Mouse (Mus musculus) testis, adult 2 months (tissue): Measurements from ENCODE around the gene Doc2b. TPM values are rescaled to one million over a fixed set of nuclear protein-coding genes. Genes with fewer than 3 reads are reported as not detected.

ENCODE experiments used
- H3K27ac ChIP-seq: fragments of 200-500 bp; 2 replicates; pipeline ENCODE4 v1.5.1; 2012; ENCODE audit warnings: low read depth, low read length; ENCODE audit not compliant: control insufficient read depth, insufficient read depth
- H3K27me3 ChIP-seq: fragments of 200-500 bp; 2 replicates; pipeline ENCODE4 v1.6.1; 2012; ENCODE audit warnings: mild to moderate bottlenecking, low read length, moderate library complexity; ENCODE audit not compliant: control insufficient read depth, insufficient read depth
- H3K36me3 ChIP-seq: fragments of 200-500 bp; 2 replicates; pipeline ENCODE4 v1.6.1; 2012; ENCODE audit warnings: mild to moderate bottlenecking, low read length; ENCODE audit not compliant: control insufficient read depth, insufficient read depth
- H3K4me1 ChIP-seq: fragments of 200-500 bp; 2 replicates; pipeline ENCODE4 v1.6.1; 2012; ENCODE audit warnings: low read length; ENCODE audit not compliant: control insufficient read depth, insufficient read depth
- H3K4me3 ChIP-seq: fragments of 200-500 bp; 2 replicates; pipeline ENCODE4 v1.5.1; 2012; ENCODE audit warnings: low read depth, mild to moderate bottlenecking, low read length, moderate library complexity, mixed read lengths; ENCODE audit not compliant: control insufficient read depth
- CTCF ChIP-seq: fragments of 200-500 bp; IDR thresholded peaks from 2 replicates; pipeline ENCODE4 v1.5.1; 2012; ENCODE audit warnings: low read depth, mild to moderate bottlenecking, inconsistent platforms, low read length, moderate library complexity; ENCODE audit not compliant: control insufficient read depth, insufficient read depth, insufficient replicate concordance
- POLR2A ChIP-seq: fragments of 200-500 bp; IDR thresholded peaks from 2 replicates; pipeline ENCODE4 v1.6.1; 2012; ENCODE audit warnings: low read depth, mild to moderate bottlenecking, inconsistent platforms, low read length, moderate library complexity; ENCODE audit not compliant: control insufficient read depth
- polyA plus RNA-seq: library from polyadenylated mRNA; depleted of rRNA; stranded (reverse); fragments of >200 nt; gene quantifications from 2 replicates; pipeline ENCODE4 v1.2.3, GENCODE M21; 2012

Gene Doc2b
- polyA plus RNA-seq, 1 experiment = 0.78 TPM

DNA sequence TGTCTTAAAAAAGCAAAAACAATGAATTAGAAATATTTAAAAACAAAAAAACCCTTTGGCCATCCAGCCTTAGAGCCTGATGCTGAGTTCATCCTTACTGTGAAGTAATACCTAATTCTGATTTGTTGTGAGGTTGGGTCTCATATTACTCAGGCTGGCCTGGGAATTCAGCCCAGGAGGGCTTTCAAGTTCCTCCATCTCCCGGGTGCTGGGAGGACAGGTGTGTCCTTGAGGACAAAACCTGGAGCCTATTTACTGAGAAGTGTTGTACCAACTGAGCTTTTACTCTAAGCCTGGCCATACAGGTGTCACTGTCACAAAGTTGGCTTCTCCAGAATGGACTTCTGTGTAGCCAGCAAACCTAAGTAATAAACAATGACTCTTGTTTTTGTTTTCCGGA lies 28.8 kb downstream of the Doc2b start:
- Histone ChIP-seq H3K27ac (no peak overlapping the region), H3K4me1 (no peaks in the 10 kb centered on the region; the same call in 1 of the 2 replicates), H3K4me3 (no peak overlapping the region), H3K36me3 (no peaks in the 10 kb centered on the region), H3K27me3 (no peaks in the 10 kb centered on the region)
- TF ChIP-seq CTCF (no peak), POLR2A (no peak)

DNA sequence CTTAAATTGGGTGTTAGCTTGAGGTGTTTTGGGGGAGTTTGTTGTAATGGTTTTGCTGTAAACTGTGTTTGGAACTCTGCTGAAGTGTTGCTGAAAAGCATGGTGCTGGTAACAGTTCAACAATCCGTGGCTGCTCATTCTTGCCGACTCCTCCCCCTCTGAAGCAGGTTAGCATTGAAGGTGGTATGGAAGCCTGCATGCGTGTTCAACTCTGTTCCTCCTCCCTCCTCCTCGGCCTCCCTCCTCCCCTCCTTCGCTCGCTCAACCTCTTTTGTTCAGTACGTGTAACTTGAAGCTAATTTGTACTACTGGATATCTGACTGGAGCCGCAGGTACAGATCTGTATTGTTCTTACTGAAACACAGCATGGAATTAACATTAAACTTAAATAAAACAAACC lies 30.7 kb downstream of the Doc2b start:
- Histone ChIP-seq H3K27me3 (no peaks in the 10 kb centered on the region), H3K27ac (no peak overlapping the region), H3K4me3 (no peak overlapping the region), H3K4me1 (no peaks in the 10 kb centered on the region; the same call in 1 of the 2 replicates), H3K36me3 (no peaks in the 10 kb centered on the region)
- TF ChIP-seq CTCF = no peak
- TF ChIP-seq POLR2A = no peak

DNA sequence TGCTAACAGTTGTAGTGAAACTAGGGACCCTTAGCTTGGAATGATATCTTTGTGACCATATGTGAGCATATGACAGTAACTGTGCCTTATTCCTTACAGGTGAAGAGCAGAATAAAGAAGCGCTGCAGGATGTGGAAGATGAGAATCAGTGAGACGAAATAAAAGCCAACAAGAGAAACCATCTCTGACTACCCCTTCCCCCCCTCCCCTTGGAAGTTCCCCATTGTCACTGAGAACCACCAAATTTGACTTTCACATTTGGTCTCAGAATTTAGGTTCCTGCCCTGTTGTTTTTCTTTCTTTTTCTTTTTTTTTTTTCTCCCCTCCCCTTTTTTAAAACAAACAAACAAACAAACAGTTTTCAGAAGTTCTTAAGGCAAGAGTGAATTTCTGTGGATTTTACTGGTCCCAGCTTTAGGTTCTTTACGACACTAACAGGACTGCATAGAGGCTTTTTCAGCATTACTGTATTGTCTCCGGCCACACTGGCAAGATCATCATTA lies 31.3 kb downstream of the Doc2b start:
- no peaks in the 10 kb centered on the region for H3K36me3 ChIP-seq
- no peaks in the 10 kb centered on the region; the same call in 1 of the 2 replicates for H3K4me1 ChIP-seq
- no peak for TF ChIP-seq POLR2A
- no peak for TF ChIP-seq CTCF

DNA sequence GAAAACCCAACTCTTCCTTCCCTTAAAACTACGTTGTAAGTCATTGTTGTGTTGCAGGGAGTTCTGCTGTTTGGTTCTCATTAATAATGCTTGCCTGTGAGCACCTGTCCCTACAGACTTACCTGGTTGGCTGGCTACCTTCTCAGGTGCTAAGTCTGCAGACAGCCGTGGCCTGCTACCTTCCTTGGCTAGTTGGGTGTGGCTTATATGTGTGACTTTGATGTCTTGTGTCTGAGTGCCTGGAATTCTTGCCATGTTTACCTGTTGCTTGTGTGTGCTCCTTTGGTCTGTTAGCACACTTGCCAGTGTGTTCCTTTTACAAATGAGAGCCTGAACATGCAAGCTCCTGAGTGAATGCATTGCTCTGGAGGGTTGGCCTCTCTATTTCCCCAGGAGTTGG lies 33.1 kb downstream of the Doc2b start:
- Histone ChIP-seq H3K4me3 (no peak overlapping the region), H3K27me3 (no peaks in the 10 kb centered on the region), H3K36me3 (no peaks in the 10 kb centered on the region; the same call in 1 of the 2 replicates), H3K4me1 (no peaks in the 10 kb centered on the region), H3K27ac (no peak overlapping the region)
- no peak for TF ChIP-seq POLR2A
- TF ChIP-seq CTCF = no peak

More for the DNA sequence above, 31.3 kb downstream of the Doc2b start:
- no peak overlapping the region for H3K4me3 ChIP-seq
- H3K27ac ChIP-seq = no peak overlapping the region
- H3K27me3 ChIP-seq = no peaks in the 10 kb centered on the region

DNA sequence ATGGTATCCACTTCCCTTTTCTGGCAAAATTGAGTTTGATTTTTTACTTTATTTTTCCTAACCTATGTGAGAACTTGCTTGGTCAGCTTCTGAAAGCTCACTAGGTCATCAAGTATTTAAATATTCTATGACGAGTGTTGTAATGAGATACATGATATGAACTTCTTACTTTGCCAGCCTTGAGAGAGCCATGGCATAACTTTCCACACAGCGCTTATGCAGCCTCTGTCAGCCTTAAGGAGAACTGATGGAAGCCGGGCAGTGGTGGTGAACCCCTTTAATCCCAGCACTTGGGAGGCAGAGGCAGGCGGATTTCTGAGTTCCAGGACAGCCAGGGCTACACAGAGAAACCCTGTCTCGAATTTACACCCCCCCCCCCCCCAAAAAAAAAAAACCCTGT lies 35.1 kb downstream of the Doc2b start:
- TF ChIP-seq CTCF (no peak), POLR2A (no peak)
- no peak overlapping the region for H3K27ac ChIP-seq
- no peaks in the 10 kb centered on the region for H3K4me1 ChIP-seq
- no peak overlapping the region for H3K4me3 ChIP-seq
- H3K27me3 ChIP-seq = no peaks in the 10 kb centered on the region
- peaks cover 2% of the 10 kb centered on the region for H3K36me3 ChIP-seq

DNA sequence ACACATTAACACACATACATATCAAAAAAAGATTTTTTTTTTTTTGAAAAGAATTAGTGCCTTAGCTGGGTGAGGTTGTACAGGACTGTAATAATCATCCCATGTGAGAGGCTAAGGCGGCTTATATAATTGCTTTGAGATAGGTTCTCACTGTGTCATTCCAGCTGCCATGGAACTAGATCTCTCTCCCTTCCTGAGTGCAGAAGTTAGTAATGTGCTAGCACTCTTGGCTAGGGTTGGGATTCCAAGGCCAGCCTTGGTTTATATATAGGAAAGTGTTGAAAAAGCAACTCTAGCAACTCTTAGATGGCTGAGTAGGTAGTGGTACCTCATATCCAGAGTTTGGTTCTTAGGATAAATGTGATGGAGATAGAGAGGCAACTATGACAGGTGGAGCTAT lies 37.3 kb downstream of the Doc2b start:
- Histone ChIP-seq H3K4me1 (no peaks in the 10 kb centered on the region), H3K4me3 (no peak overlapping the region), H3K27me3 (no peaks in the 10 kb centered on the region), H3K36me3 (peaks cover 2% of the 10 kb centered on the region), H3K27ac (no peak overlapping the region)
- no peak for TF ChIP-seq CTCF
- TF ChIP-seq POLR2A = no peak

DNA sequence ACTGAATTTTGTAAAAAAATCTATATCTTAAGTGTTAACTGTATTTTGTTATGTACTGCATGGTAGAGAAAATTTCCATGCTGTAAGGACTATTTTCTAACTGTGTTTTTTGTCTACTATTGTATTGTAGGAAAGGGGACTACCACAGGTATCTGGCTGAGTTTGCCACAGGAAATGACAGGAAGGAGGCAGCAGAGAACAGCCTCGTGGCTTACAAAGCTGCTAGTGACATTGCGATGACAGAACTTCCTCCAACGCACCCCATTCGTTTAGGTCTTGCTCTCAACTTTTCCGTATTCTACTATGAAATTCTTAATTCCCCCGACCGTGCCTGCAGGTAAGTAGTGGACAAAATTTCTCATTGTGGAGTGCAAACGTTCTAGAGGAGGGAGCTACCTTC lies 39.2 kb downstream of the Doc2b start:
- TF ChIP-seq POLR2A (no peak), CTCF (no peak)
- Histone ChIP-seq H3K4me1 (no peaks in the 10 kb centered on the region), H3K36me3 (peaks cover 2% of the 10 kb centered on the region), H3K27me3 (no peaks in the 10 kb centered on the region), H3K27ac (no peak overlapping the region), H3K4me3 (no peak overlapping the region)

DNA sequence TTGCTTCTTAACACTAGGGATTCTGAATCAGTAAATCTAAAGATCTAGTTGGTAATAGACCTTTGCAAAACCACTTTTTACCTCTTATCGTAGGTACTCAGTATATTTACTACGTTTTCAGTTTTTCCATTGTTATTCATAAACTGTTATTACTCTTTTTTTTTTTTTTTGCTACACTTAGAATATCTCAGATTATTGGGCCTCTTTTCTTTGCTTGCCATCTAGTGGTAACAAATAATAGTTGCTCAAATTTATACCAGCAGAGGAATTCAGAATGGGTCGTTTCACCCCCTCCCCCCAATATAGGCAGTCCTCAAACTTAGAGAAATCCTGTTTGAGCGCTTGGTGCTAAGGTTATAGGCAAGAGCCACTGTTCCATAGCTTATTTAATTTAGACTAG lies 44.8 kb downstream of the Doc2b start:
- H3K27ac ChIP-seq = no peak overlapping the region
- H3K27me3 ChIP-seq = no peaks in the 10 kb centered on the region
- H3K36me3 ChIP-seq = no peaks in the 10 kb centered on the region
- no peak overlapping the region for H3K4me3 ChIP-seq
- TF ChIP-seq CTCF = no peak
- H3K4me1 ChIP-seq = no peaks in the 10 kb centered on the region
